Mouse (Mus musculus) intestine, postnatal 0 days (tissue): ENCODE data around the gene Gdi2. TPM values are rescaled to one million over a fixed set of nuclear protein-coding genes. Genes with fewer than 3 reads are reported as not detected.

Experiments used
- ATAC-seq: fragments of 200-750 bp; cut with Nextera tagmentation; 2 replicates; pipeline ENCODE4 v1.8.0; 2017; ENCODE audit warnings: mild to moderate bottlenecking, moderate TSS enrichment, moderate library complexity
- H3K27ac ChIP-seq: fragments of 300-500 bp; sonication (generic); 2 replicates; pipeline ENCODE4 v1.5.1; 2014; ENCODE audit warnings: mild to moderate bottlenecking, low read depth, low read length, moderate library complexity
- H3K27me3 ChIP-seq: fragments of 300-500 bp; sonication (generic); replicated peaks from 2 replicates; pipeline ENCODE4 v1.6.1; 2014; ENCODE audit warnings: low read length, mixed read lengths; ENCODE audit not compliant: control insufficient read depth, insufficient read depth
- H3K36me3 ChIP-seq: fragments of 300-500 bp; sonication (generic); 2 replicates; pipeline ENCODE4 v1.6.1; 2014; ENCODE audit warnings: mild to moderate bottlenecking, moderate library complexity; ENCODE audit not compliant: control insufficient read depth, insufficient read depth
- H3K4me1 ChIP-seq: fragments of 300-500 bp; sonication (generic); replicated peaks from 2 replicates; pipeline ENCODE4 v1.6.1; 2014; ENCODE audit warnings: antibody characterized with exemption, low read length, mixed read lengths; ENCODE audit not compliant: control insufficient read depth, insufficient read depth
- H3K4me2 ChIP-seq: fragments of 300-500 bp; sonication (generic); replicated peaks from 2 replicates; pipeline ENCODE4 v1.6.1; 2014; ENCODE audit warnings: low read depth, mild to moderate bottlenecking, moderate library complexity
- H3K4me3 ChIP-seq: fragments of 300-500 bp; sonication (generic); 2 replicates; pipeline ENCODE4 v1.5.1; 2014; ENCODE audit warnings: low read depth, low read length
- H3K9ac ChIP-seq: fragments of 300-500 bp; sonication (generic); 2 replicates; pipeline ENCODE4 v1.6.1; 2014; ENCODE audit warnings: mild to moderate bottlenecking, low read depth, low read length
- H3K9me3 ChIP-seq: fragments of 300-500 bp; sonication (generic); 2 replicates; pipeline ENCODE4 v1.6.1; 2016; ENCODE audit warnings: mixed run types; ENCODE audit not compliant: control insufficient read depth
- CTCF ChIP-seq: sonication (generic); IDR thresholded peaks from 2 replicates; pipeline ENCODE4 v1.5.1; 2016; ENCODE audit warnings: low read depth, mild to moderate bottlenecking, control low read depth, antibody characterized with exemption, moderate library complexity
- WGBS: fragments of 180-500 bp; shearing (Covaris S2); extraction: QIAGEN DNeasy Blood & Tissue Kit; methylation state at CpG from one replicate; pipeline ENCODE4 v1.1.7; 2014; 5-methylcytosine and 5-hydroxymethylcytosine counted together
- polyA plus RNA-seq: library from polyadenylated mRNA; unstranded; fragments of >200 nt; fragmentation: Nextera tagmentation; extraction: Ambion mirVana; gene quantifications from 2 replicates; pipeline ENCODE4 v1.2.1, GENCODE M21; 2015

Gdi2 gene
- polyA plus RNA-seq, 1 experiment from 2014 or later, result 450 TPM

GRCm38 (mm10) chr13:3544077-3544874, 6.4 kb downstream of the Gdi2 start:
- H3K27me3 ChIP-seq, result no peaks in the 10 kb centered on the region
- H3K4me2 ChIP-seq, result no peak overlapping the region
- peak; percentile 28 for TF ChIP-seq CTCF
- H3K9ac ChIP-seq, result no peak overlapping the region
- no peak overlapping the region for H3K27ac ChIP-seq
- no peak for ATAC-seq
- 67% methylated on average over 4 of the region's 4 CpGs for WGBS
- H3K4me3 ChIP-seq, result no peak overlapping the region
- H3K4me1 ChIP-seq, result peaks cover 21% of the 10 kb centered on the region
- H3K9me3 ChIP-seq, result no peaks in the 10 kb centered on the region
- peaks cover 11% of the 10 kb centered on the region; the same call in 1 of the 2 replicates for H3K36me3 ChIP-seq

GRCm38 (mm10) chr13:3544925-3545324, 7.1 kb downstream of the Gdi2 start:
- H3K4me2 ChIP-seq, result no peak overlapping the region
- H3K27ac ChIP-seq, result 0 out of 2 replicates have a peak overlapping the region, but pooled peaks have one; percentile 8
- H3K9me3 ChIP-seq, result no peaks in the 10 kb centered on the region
- peaks cover 15% of the 10 kb centered on the region for H3K36me3 ChIP-seq
- H3K9ac ChIP-seq, result no peak overlapping the region
- peak; percentile 87 for ATAC-seq
- 35% methylated on average over 5 of the region's 5 CpGs for WGBS
- H3K4me3 ChIP-seq, result no peak overlapping the region
- H3K27me3 ChIP-seq, result no peaks in the 10 kb centered on the region
- peak; percentile 28 for TF ChIP-seq CTCF
- H3K4me1 ChIP-seq, result peaks cover 18% of the 10 kb centered on the region

GRCm38 (mm10) chr13:3547410-3547809, 9.5 kb downstream of the Gdi2 start:
- TF ChIP-seq CTCF, result no peak
- Histone ChIP-seq H3K4me3 (no peak overlapping the region), H3K4me1 (peaks cover 9% of the 10 kb centered on the region; the same call in 1 of the 2 replicates), H3K27me3 (no peaks in the 10 kb centered on the region), H3K36me3 (peaks cover 26% of the 10 kb centered on the region), H3K9me3 (no peaks in the 10 kb centered on the region), H3K27ac (0 out of 2 replicates have a peak overlapping the region, but pooled peaks have one; percentile 29), H3K9ac (no peak overlapping the region), H3K4me2 (no peak overlapping the region)
- no peak for ATAC-seq
- WGBS, result 84% methylated on average over 3 of the region's 3 CpGs

GRCm38 (mm10) chr13:3547856-3548255, 10.0 kb downstream of the Gdi2 start:
- no peaks in the 10 kb centered on the region for H3K27me3 ChIP-seq
- no peaks in the 10 kb centered on the region for H3K9me3 ChIP-seq
- H3K9ac ChIP-seq, result no peak overlapping the region
- peaks cover 9% of the 10 kb centered on the region; the same call in 1 of the 2 replicates for H3K4me1 ChIP-seq
- no peak overlapping the region for H3K4me3 ChIP-seq
- no peak for TF ChIP-seq CTCF
- no peak overlapping the region for H3K4me2 ChIP-seq
- H3K27ac ChIP-seq, result no peak overlapping the region
- no peak for ATAC-seq
- H3K36me3 ChIP-seq, result peaks cover 27% of the 10 kb centered on the region
- 71% methylated on average over 6 of the region's 6 CpGs for WGBS

GRCm38 (mm10) chr13:3563130-3563529, 25.3 kb downstream of the Gdi2 start:
- Histone ChIP-seq H3K4me3 (no peak overlapping the region), H3K36me3 (peaks cover 50% of the 10 kb centered on the region), H3K27me3 (no peaks in the 10 kb centered on the region), H3K4me2 (no peak overlapping the region), H3K9ac (no peak overlapping the region), H3K4me1 (no peaks in the 10 kb centered on the region), H3K9me3 (no peaks in the 10 kb centered on the region), H3K27ac (no peak overlapping the region)
- TF ChIP-seq CTCF, result peak; percentile 47
- WGBS, result 90% methylated on average over 1 of the region's 1 CpGs
- no peak for ATAC-seq

GRCm38 (mm10) chr13:3563953-3564352, 26.1 kb downstream of the Gdi2 start:
- WGBS, result 64% methylated on average over 2 of the region's 2 CpGs
- Histone ChIP-seq H3K27me3 (no peaks in the 10 kb centered on the region), H3K36me3 (peaks cover 46% of the 10 kb centered on the region), H3K9me3 (no peaks in the 10 kb centered on the region), H3K4me2 (no peak overlapping the region), H3K9ac (no peak overlapping the region), H3K4me3 (no peak overlapping the region), H3K4me1 (no peaks in the 10 kb centered on the region), H3K27ac (no peak overlapping the region)
- ATAC-seq, result peak; percentile 48; the same call in 1 of the 2 replicates
- no peak; the same call in 1 of the 2 replicates for TF ChIP-seq CTCF
